Mouse (Mus musculus): ENCODE data around the gene Olfr1019. TPM values are rescaled to one million over a fixed set of nuclear protein-coding genes. Genes with fewer than 3 reads are reported as not detected.

The Olfr1019 gene
- not detected for polyA plus RNA-seq (2014; fragmentation: Illumina TruSeq; extraction: RNeasy Lipid Tissue Mini Kit (QIAGEN cat#74804))

DNA sequence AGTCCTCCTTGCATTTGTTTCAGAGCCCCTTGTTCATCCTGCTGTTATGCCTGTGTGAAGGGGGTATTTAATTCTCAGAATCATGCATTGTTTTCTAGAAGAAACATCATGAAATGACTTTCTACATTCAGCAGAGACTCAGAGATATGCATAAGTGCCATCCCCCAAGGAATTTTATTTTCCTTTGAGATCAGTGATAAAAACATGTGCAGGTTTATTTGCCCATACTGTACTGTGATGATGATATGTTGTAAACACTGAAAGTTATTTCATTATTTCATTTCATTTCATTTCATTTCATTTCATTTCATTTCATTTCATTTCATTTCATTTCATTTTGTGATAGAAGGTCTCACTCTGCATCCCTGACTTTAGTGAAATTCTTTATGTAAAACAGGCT is at the start of gene Olfr1019:
Gene Olfr1019, minus strand, starts transcription at position 101 of the 400 bp plus-strand sequence.

DNA sequence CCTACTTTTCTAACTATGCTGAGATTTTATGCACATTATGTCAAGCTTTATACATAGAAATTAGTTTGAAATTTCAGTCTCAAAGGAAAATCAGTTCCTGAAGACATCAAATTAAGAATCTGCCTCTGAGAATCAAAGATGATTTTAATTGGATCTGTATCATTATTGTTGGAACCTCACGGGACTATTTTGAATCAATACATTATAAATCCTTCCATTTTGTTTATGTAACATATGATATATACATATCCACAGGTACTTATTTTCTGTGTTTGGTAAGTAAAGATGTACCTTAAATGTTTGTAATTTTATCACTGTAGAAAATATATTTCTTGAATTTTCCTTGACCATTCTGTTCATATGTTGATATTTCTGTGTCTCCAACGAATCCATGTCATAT is 40.1 kb upstream of the Olfr1019 start, which contains the start of gene Olfr1023:
Gene Olfr1023, plus strand, starts transcription at position 301 of the 400 bp plus-strand sequence.

DNA sequence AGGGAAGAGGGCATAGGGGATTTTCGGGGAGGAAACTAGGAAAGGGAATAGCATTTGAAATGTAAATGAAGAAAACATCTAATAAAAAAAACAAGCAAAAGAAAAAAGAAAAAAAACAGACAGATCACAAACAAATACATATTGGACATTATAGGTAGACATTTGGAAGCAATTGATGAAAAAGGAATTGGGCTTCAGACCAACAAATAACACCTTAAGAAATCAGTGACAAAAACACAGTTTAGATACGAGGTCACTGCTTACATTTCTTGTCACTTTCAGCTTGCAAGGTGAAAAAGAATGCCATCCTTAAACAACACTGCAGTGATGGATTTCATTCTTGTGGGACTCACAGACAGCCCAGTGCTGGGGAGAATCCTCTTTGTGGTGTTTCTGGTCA is 23.0 kb upstream of the Olfr1019 start, which contains the start of gene Olfr1022:
Gene Olfr1022, plus strand, starts transcription at position 301 of the 400 bp plus-strand sequence.

DNA sequence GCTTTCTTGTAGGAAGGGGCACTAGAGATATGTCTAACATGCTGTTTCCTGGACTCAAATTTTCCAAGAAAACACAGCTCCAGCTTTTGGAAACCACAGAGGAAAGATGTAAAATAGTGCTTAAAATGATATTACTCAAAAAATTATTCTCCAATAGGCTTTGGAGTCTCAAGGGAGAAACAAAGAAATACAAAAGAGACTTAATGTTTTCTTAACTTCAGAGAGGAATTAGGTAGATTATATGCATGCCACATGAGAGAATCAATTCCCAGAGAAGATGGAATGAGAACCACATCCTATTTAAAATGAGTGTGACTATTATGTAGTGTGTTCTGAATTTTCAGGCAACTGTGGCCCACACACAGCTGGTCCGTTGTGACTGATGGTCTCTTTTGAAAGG is 1.4 kb upstream of the Olfr1019 start, which contains the start of gene Olfr1020:
Gene Olfr1020, plus strand, starts transcription at position 301 of the 400 bp plus-strand sequence.

DNA sequence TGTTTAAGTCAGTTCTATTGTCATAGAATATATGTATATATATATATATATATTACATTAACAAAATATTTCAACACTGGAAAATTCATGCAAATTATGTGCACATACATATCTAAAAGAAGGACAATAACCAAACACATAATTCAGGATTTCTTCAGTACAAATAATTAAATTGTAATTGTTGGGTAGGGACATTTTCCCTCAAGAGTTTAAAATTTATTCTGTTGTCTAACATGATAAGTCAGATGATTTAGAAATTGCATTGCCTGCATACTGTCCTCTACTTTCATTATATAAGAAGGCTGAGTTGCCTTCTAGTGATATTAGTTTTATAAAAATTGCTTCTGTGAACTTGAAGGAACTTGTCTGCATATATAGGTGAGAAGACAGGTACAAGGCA is 27.1 kb downstream of the Olfr1019 start, which contains the start of gene Olfr1018:
Gene Olfr1018, plus strand, starts transcription at position 301 of the 400 bp plus-strand sequence.

DNA sequence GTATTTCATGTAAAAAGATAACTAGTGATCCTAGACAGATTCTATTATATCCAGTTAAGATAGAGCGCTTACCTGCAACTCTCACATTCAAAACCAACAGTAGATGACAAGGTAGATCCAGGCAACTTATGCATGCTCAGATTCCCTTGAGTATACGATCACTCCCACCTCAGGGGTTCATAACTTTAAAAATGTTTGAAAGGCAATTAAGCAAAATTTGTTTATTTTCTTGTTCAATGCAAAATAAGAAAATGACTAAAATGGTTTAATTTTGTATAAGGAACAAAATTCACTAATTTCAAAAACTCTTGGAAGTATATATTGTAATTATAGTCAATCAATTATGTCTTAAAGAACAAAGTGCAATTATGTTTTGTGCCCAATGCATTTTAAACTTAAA is 42.8 kb downstream of the Olfr1019 start, which contains the start of gene Olfr1016:
Gene Olfr1016, minus strand, starts transcription at position 101 of the 400 bp plus-strand sequence.

Other genes with a start within 250 kb of the Olfr1019 start
- not detected for gene Olfr1000, start 233.6 kb downstream of the Olfr1019 start, polyA plus RNA-seq (2014; fragmentation: Illumina TruSeq; extraction: RNeasy Lipid Tissue Mini Kit (QIAGEN cat#74804))
- gene Olfr1002, start 194.8 kb downstream of the Olfr1019 start, polyA plus RNA-seq (2014; fragmentation: Illumina TruSeq; extraction: RNeasy Lipid Tissue Mini Kit (QIAGEN cat#74804)): not detected
- not detected for gene Olfr154, start 181.0 kb downstream of the Olfr1019 start, polyA plus RNA-seq (2014; fragmentation: Illumina TruSeq; extraction: RNeasy Lipid Tissue Mini Kit (QIAGEN cat#74804))
- gene Olfr1006, start 166.7 kb downstream of the Olfr1019 start, polyA plus RNA-seq (2014; fragmentation: Illumina TruSeq; extraction: RNeasy Lipid Tissue Mini Kit (QIAGEN cat#74804)): not detected
- not detected for gene Olfr1008, start 156.1 kb downstream of the Olfr1019 start, polyA plus RNA-seq (2014; fragmentation: Illumina TruSeq; extraction: RNeasy Lipid Tissue Mini Kit (QIAGEN cat#74804))
- not detected for gene Olfr1009, start 130.1 kb downstream of the Olfr1019 start, polyA plus RNA-seq (2014; fragmentation: Illumina TruSeq; extraction: RNeasy Lipid Tissue Mini Kit (QIAGEN cat#74804))
- not detected for gene Olfr1012, start 82.7 kb downstream of the Olfr1019 start, polyA plus RNA-seq (2014; fragmentation: Illumina TruSeq; extraction: RNeasy Lipid Tissue Mini Kit (QIAGEN cat#74804))
- not detected for gene Olfr1013, start 78.4 kb downstream of the Olfr1019 start, polyA plus RNA-seq (2014; fragmentation: Illumina TruSeq; extraction: RNeasy Lipid Tissue Mini Kit (QIAGEN cat#74804))
- gene Olfr1014, start 72.8 kb downstream of the Olfr1019 start, polyA plus RNA-seq (2014; fragmentation: Illumina TruSeq; extraction: RNeasy Lipid Tissue Mini Kit (QIAGEN cat#74804)): not detected
- not detected for gene Olfr1015, start 63.5 kb downstream of the Olfr1019 start, polyA plus RNA-seq (2014; fragmentation: Illumina TruSeq; extraction: RNeasy Lipid Tissue Mini Kit (QIAGEN cat#74804))
- not detected for gene Olfr1016, start 42.9 kb downstream of the Olfr1019 start, polyA plus RNA-seq (2014; fragmentation: Illumina TruSeq; extraction: RNeasy Lipid Tissue Mini Kit (QIAGEN cat#74804))
- gene Olfr1018, start 27.0 kb downstream of the Olfr1019 start, polyA plus RNA-seq (2014; fragmentation: Illumina TruSeq; extraction: RNeasy Lipid Tissue Mini Kit (QIAGEN cat#74804)): not detected
- gene Olfr1020, start 1.5 kb upstream of the Olfr1019 start, polyA plus RNA-seq (2014; fragmentation: Illumina TruSeq; extraction: RNeasy Lipid Tissue Mini Kit (QIAGEN cat#74804)): not detected
- gene Olfr1022, start 23.1 kb upstream of the Olfr1019 start, polyA plus RNA-seq (2014; fragmentation: Illumina TruSeq; extraction: RNeasy Lipid Tissue Mini Kit (QIAGEN cat#74804)): not detected
- gene Olfr1023, start 40.2 kb upstream of the Olfr1019 start, polyA plus RNA-seq (2014; fragmentation: Illumina TruSeq; extraction: RNeasy Lipid Tissue Mini Kit (QIAGEN cat#74804)): not detected
- gene Olfr1024, start 59.6 kb upstream of the Olfr1019 start, polyA plus RNA-seq (2014; fragmentation: Illumina TruSeq; extraction: RNeasy Lipid Tissue Mini Kit (QIAGEN cat#74804)): not detected
- gene Olfr1025-ps1, start 69.7 kb upstream of the Olfr1019 start, polyA plus RNA-seq (2014; fragmentation: Illumina TruSeq; extraction: RNeasy Lipid Tissue Mini Kit (QIAGEN cat#74804)): not detected
- gene Olfr1026, start 76.1 kb upstream of the Olfr1019 start, polyA plus RNA-seq (2014; fragmentation: Illumina TruSeq; extraction: RNeasy Lipid Tissue Mini Kit (QIAGEN cat#74804)): not detected
- not detected for gene Olfr1028, start 105.0 kb upstream of the Olfr1019 start, polyA plus RNA-seq (2014; fragmentation: Illumina TruSeq; extraction: RNeasy Lipid Tissue Mini Kit (QIAGEN cat#74804))
- 0.34 TPM for gene Olfr1029, start 128.4 kb upstream of the Olfr1019 start, polyA plus RNA-seq (2014; fragmentation: Illumina TruSeq; extraction: RNeasy Lipid Tissue Mini Kit (QIAGEN cat#74804))
- not detected for gene Olfr1030, start 133.8 kb upstream of the Olfr1019 start, polyA plus RNA-seq (2014; fragmentation: Illumina TruSeq; extraction: RNeasy Lipid Tissue Mini Kit (QIAGEN cat#74804))
- not detected for gene Olfr1031, start 144.8 kb upstream of the Olfr1019 start, polyA plus RNA-seq (2014; fragmentation: Illumina TruSeq; extraction: RNeasy Lipid Tissue Mini Kit (QIAGEN cat#74804))
- not detected for gene Olfr1032, start 160.1 kb upstream of the Olfr1019 start, polyA plus RNA-seq (2014; fragmentation: Illumina TruSeq; extraction: RNeasy Lipid Tissue Mini Kit (QIAGEN cat#74804))
- gene Olfr1033, start 175.2 kb upstream of the Olfr1019 start, polyA plus RNA-seq (2014; fragmentation: Illumina TruSeq; extraction: RNeasy Lipid Tissue Mini Kit (QIAGEN cat#74804)): 26.2 TPM
- 4.1 TPM for gene Olfr1034, start 200.4 kb upstream of the Olfr1019 start, polyA plus RNA-seq (2014; fragmentation: Illumina TruSeq; extraction: RNeasy Lipid Tissue Mini Kit (QIAGEN cat#74804))
- not detected for gene Olfr1036, start 228.5 kb upstream of the Olfr1019 start, polyA plus RNA-seq (2014; fragmentation: Illumina TruSeq; extraction: RNeasy Lipid Tissue Mini Kit (QIAGEN cat#74804))
- gene Olfr1037, start 241.9 kb upstream of the Olfr1019 start, polyA plus RNA-seq (2014; fragmentation: Illumina TruSeq; extraction: RNeasy Lipid Tissue Mini Kit (QIAGEN cat#74804)): not detected

All from ovary, adult 10 weeks (tissue).